Mouse (Mus musculus) CH12.LX (cell line): Measurements from ENCODE around the gene Clnk. TPM values are rescaled to one million over a fixed set of nuclear protein-coding genes. Genes with fewer than 3 reads are reported as not detected.

Source experiments
- DNase-seq: peaks from one replicate; pipeline ENCODE4 v3.0.0-alpha.2; 2013; ENCODE audit errors: extremely low read depth
- H3K27ac ChIP-seq: 2 replicates; pipeline ENCODE4 v1.5.1; 2012; ENCODE audit warnings: low read depth, mild to moderate bottlenecking, control low read depth, moderate library complexity; ENCODE audit not compliant: insufficient read depth
- H3K27me3 ChIP-seq: replicated peaks from 2 replicates; pipeline ENCODE3; 2012; ENCODE audit warnings: inconsistent platforms
- H3K36me3 ChIP-seq, 2 experiments: replicated peaks in 1 of 2; 2 replicates each; pipeline versions ENCODE3 to v1.6.1; 2012; ENCODE audit warnings: inconsistent platforms in 1 of 2, low read length in 1 of 2, mild to moderate bottlenecking in 1 of 2, mixed read lengths in 1 of 2, moderate library complexity in 1 of 2; ENCODE audit not compliant: control insufficient read depth in 1 of 2, insufficient read depth in 1 of 2
- H3K4me1 ChIP-seq, 2 experiments: 2 replicates each; pipeline ENCODE4 v1.6.1; 2012; ENCODE audit warnings: inconsistent platforms in 1 of 2, moderate library complexity in 1 of 2; ENCODE audit not compliant: insufficient read depth in 2 of 2, control insufficient read depth in 1 of 2
- H3K4me2 ChIP-seq: 2 replicates; pipeline ENCODE4 v1.6.1; 2012; ENCODE audit warnings: low read depth, mild to moderate bottlenecking, control low read depth; ENCODE audit not compliant: poor library complexity, insufficient read depth, severe bottlenecking
- H3K4me3 ChIP-seq, 3 experiments: fragments of 150-350 bp in 1 of 3; sonication (generic) in 1 of 3; replicated peaks in 1 of 3; 2 replicates each; pipeline versions ENCODE3 to v1.5.1; 2011 to 2012; ENCODE audit warnings: low read depth in 2 of 3, low read length in 2 of 3, mild to moderate bottlenecking in 2 of 3, moderate library complexity in 2 of 3, control low read depth in 1 of 3, improper control_type of control experiment in 1 of 3, inconsistent platforms in 1 of 3, mixed read lengths in 1 of 3; ENCODE audit not compliant: poor library complexity in 1 of 3
- H3K79me2 ChIP-seq: replicated peaks from 2 replicates; pipeline ENCODE4 v1.6.1; 2012; ENCODE audit warnings: mild to moderate bottlenecking, moderate library complexity; ENCODE audit not compliant: control insufficient read depth, poor library complexity, insufficient read depth, severe bottlenecking; ENCODE audit errors: extremely low read depth
- H3K9ac ChIP-seq: 2 replicates; pipeline ENCODE4 v1.6.1; 2012; ENCODE audit warnings: low read depth, mild to moderate bottlenecking, control low read depth, moderate library complexity; ENCODE audit not compliant: insufficient read depth
- H3K9me3 ChIP-seq: replicated peaks from 2 replicates; pipeline ENCODE3; 2012; ENCODE audit warnings: low read length, inconsistent platforms, mixed read lengths
- CHD2 ChIP-seq: IDR thresholded peaks from 2 replicates; pipeline ENCODE4 v1.6.1; 2011; ENCODE audit warnings: low read length, improper control_type of control experiment
- CTCF ChIP-seq, 2 experiments: IDR thresholded peaks in 1 of 2; conservative IDR thresholded peaks in 1 of 2; 2 replicates each; pipeline ENCODE4 v1.5.1; 2011 to 2012; ENCODE audit warnings: low read depth in 2 of 2, low read length in 2 of 2, improper control_type of control experiment in 1 of 2, inconsistent platforms in 1 of 2, mild to moderate bottlenecking in 1 of 2, moderate library complexity in 1 of 2
- E2F4 ChIP-seq: IDR thresholded peaks from 2 replicates; pipeline ENCODE4 v1.6.1; 2011; ENCODE audit warnings: low read depth, low read length, improper control_type of control experiment; ENCODE audit not compliant: insufficient replicate concordance
- EP300 ChIP-seq: IDR thresholded peaks from 2 replicates; pipeline ENCODE4 v1.6.1; 2011; ENCODE audit warnings: low read length, improper control_type of control experiment
- ETS1 ChIP-seq: conservative IDR thresholded peaks from 2 replicates; pipeline ENCODE4 v1.6.1; 2012; ENCODE audit warnings: low read depth, mild to moderate bottlenecking, inconsistent platforms, low read length, improper control_type of control experiment, moderate library complexity
- IRF4 ChIP-seq: IDR thresholded peaks from 2 replicates; pipeline ENCODE4 v1.6.1; 2014; ENCODE audit warnings: low read depth, mild to moderate bottlenecking, inconsistent platforms, low read length, improper control_type of control experiment
- KAT2A ChIP-seq: IDR thresholded peaks from 2 replicates; pipeline ENCODE4 v1.6.1; 2012; ENCODE audit warnings: low read length, improper control_type of control experiment, inconsistent platforms; ENCODE audit not compliant: insufficient replicate concordance
- POLR2A ChIP-seq: IDR thresholded peaks from 2 replicates; pipeline ENCODE4 v1.6.1; 2011; ENCODE audit warnings: low read depth, mild to moderate bottlenecking, improper control_type of control experiment, low read length
- POLR2AphosphoS2 ChIP-seq: IDR thresholded peaks from 2 replicates; pipeline ENCODE4 v1.6.1; 2011; ENCODE audit warnings: low read depth, low read length, improper control_type of control experiment
- RAD21 ChIP-seq: IDR thresholded peaks from 2 replicates; pipeline ENCODE4 v1.6.1; 2011; ENCODE audit warnings: low read depth, mild to moderate bottlenecking, low read length, improper control_type of control experiment, moderate library complexity
- SMC3 ChIP-seq: IDR thresholded peaks from 2 replicates; pipeline ENCODE4 v1.6.1; 2011; ENCODE audit warnings: low read depth, low read length, improper control_type of control experiment
- TCF12 ChIP-seq: IDR thresholded peaks from 2 replicates; pipeline ENCODE4 v1.6.1; 2014; ENCODE audit warnings: low read depth, mild to moderate bottlenecking, inconsistent platforms, low read length, improper control_type of control experiment
- USF1 ChIP-seq: IDR thresholded peaks from 2 replicates; pipeline ENCODE4 v1.6.1; 2014; ENCODE audit warnings: low read depth, mild to moderate bottlenecking, inconsistent platforms, low read length, improper control_type of control experiment
- USF2 ChIP-seq: conservative IDR thresholded peaks from 2 replicates; pipeline ENCODE4 v1.6.1; 2011; ENCODE audit warnings: low read depth, low read length, improper control_type of control experiment
- ZC3H11A ChIP-seq: IDR thresholded peaks from 2 replicates; pipeline ENCODE4 v1.6.1; 2012; ENCODE audit warnings: low read depth, mild to moderate bottlenecking, inconsistent platforms, low read length, improper control_type of control experiment
- ZKSCAN1 ChIP-seq: IDR thresholded peaks from 2 replicates; pipeline ENCODE4 v1.6.1; 2012; ENCODE audit warnings: low read depth, inconsistent platforms, low read length, improper control_type of control experiment, borderline replicate concordance
- ZNF384 ChIP-seq: IDR thresholded peaks from 2 replicates; pipeline ENCODE4 v1.6.1; 2012; ENCODE audit warnings: low read depth, low read length, improper control_type of control experiment, inconsistent platforms
- dilution Hi-C: fragments of 300-500 bp; cut with MboI; formaldehyde crosslinking; loops from 2 replicates; pipeline ENCODE4 v1.14.3; 2020; ENCODE audit warnings: low sequenced_read_pairs; ENCODE audit not compliant: extremely low pct_unique_long_range_greater_than_20kb, extremely low pct_ligation_motif_present
- in situ Hi-C: fragments of 300-500 bp; cut with MboI; formaldehyde crosslinking; loops from 3 replicates; pipeline ENCODE4 v1.14.3; 2019; ENCODE audit warnings: low sequenced_read_pairs, low pct_ligation_motif_present, low pct_unique_long_range_greater_than_20kb, mixed read lengths
- polyA plus RNA-seq: library from polyadenylated mRNA; unstranded; fragments of >175 nt; gene quantifications from 2 replicates; pipeline ENCODE4 v1.2.1, GENCODE M21; 2012; ENCODE audit warnings: low read depth; ENCODE audit not compliant: insufficient read length
- total RNA-seq, 2 experiments: library from RNA; depleted of rRNA; stranded (reverse); fragments of 300-350 nt in 1 of 2; fragments of >200 nt in 1 of 2; gene quantifications; 2 replicates each; pipeline ENCODE4 v1.2.3; 2012 to 2014

Clnk gene
- total and polyA plus RNA-seq, 3 experiments = not detected

GRCm38 (mm10) chr5:38786126-38786525, 90.5 kb downstream of the Clnk start:
- no peak overlapping the region for H3K27ac ChIP-seq
- in situ Hi-C loops (loop anchor here (25.0 kb wide), 1 partner anchor 851 kb away; no protein-coding TSS in a partner anchor), dilution Hi-C loops (no loop called here)
- H3K4me1 ChIP-seq = peaks cover 0 to 5% of the 10 kb centered on the region in 2 experiments; a peak in 1 of 4 replicates
- no peak overlapping the region for H3K4me2 ChIP-seq
- no peaks in the 10 kb centered on the region for H3K9me3 ChIP-seq
- DNase-seq = no peak
- TF ChIP-seq USF1 = no peak
- no peak overlapping the region for H3K9ac ChIP-seq
- H3K4me3 ChIP-seq = no peak overlapping the region
- no peaks in the 10 kb centered on the region for H3K27me3 ChIP-seq
- no peaks in the 10 kb centered on the region for H3K36me3 ChIP-seq
- no peaks in the 10 kb centered on the region for H3K79me2 ChIP-seq

- peaks cover 0 to 5% of the 10 kb centered on the region in 2 experiments; a peak in 1 of 4 replicates for H3K4me1 ChIP-seq
- in situ Hi-C loops = loop anchor here (25.0 kb wide), 1 partner anchor 852 kb away; no protein-coding TSS in a partner anchor
- TF ChIP-seq SMC3 (no peak), IRF4 (no peak), ZC3H11A (no peak), ETS1 (no peak), CHD2 (no peak), ZNF384 (no peak)
- DNase-seq = no peak
- no peak overlapping the region for H3K9ac ChIP-seq
- H3K9me3 ChIP-seq = no peaks in the 10 kb centered on the region
- H3K36me3 ChIP-seq = no peaks in the 10 kb centered on the region
- H3K27me3 ChIP-seq = no peaks in the 10 kb centered on the region
- H3K4me2 ChIP-seq = no peak overlapping the region
- H3K79me2 ChIP-seq = no peaks in the 10 kb centered on the region
- H3K27ac ChIP-seq = no peak overlapping the region
- dilution Hi-C loops = no loop called here
- no peak overlapping the region for H3K4me3 ChIP-seq
Measured at GRCm38 (mm10) chr5:38785686-38786085, 90.9 kb downstream of the Clnk start.

GRCm38 (mm10) chr5:38781813-38782212, 94.8 kb downstream of the Clnk start:
- peak; percentile 61 for DNase-seq
- dilution Hi-C loops = no loop called here
- Histone ChIP-seq H3K79me2 (no peaks in the 10 kb centered on the region), H3K4me3 (no peak overlapping the region), H3K27ac (no peak overlapping the region), H3K9me3 (no peaks in the 10 kb centered on the region), H3K4me1 (no peaks in the 10 kb centered on the region), H3K9ac (no peak overlapping the region), H3K36me3 (no peaks in the 10 kb centered on the region), H3K4me2 (no peak overlapping the region), H3K27me3 (no peaks in the 10 kb centered on the region)
- in situ Hi-C loops = loop anchor here (25.0 kb wide), 1 partner anchor 855 kb away; no protein-coding TSS in a partner anchor
- TF ChIP-seq TCF12 (no peak), POLR2AphosphoS2 (no peak), CTCF (conservative IDR thresholded peaks at IDR 0.05 in 1 of 2, IDR thresholded peaks at IDR 0.05 in 1 of 2; ENCODE audit: low read depth in 2 of 2, low read length in 2 of 2) (peak; percentile 66 to 78), RAD21 (peak; percentile 82), POLR2A (no peak), EP300 (no peak), ZKSCAN1 (no peak), IRF4 (no peak), SMC3 (peak; percentile 53), USF2 (no peak), KAT2A (no peak), E2F4 (no peak), CHD2 (no peak)
